Mouse (Mus musculus) myocyte (in vitro differentiated cells): ENCODE data around the gene 1110017D15Rik. TPM values are rescaled to one million over a fixed set of nuclear protein-coding genes. Genes with fewer than 3 reads are reported as not detected.

ENCODE experiments used
- H3K27me3 ChIP-seq: one replicate; pipeline ENCODE4 v1.6.1; 2011; ENCODE audit not compliant: control insufficient read depth, insufficient read depth, insufficient read length
- H3K36me3 ChIP-seq: one replicate; pipeline ENCODE4 v1.6.1; 2011; ENCODE audit not compliant: control insufficient read depth, insufficient read depth
- H3K4me2 ChIP-seq: one replicate; pipeline ENCODE4 v1.6.1; 2011; ENCODE audit warnings: low read depth, control low read depth
- H3K4me3 ChIP-seq: one replicate; pipeline ENCODE4 v1.5.1; 2011; ENCODE audit warnings: mild to moderate bottlenecking, control low read depth, moderate library complexity
- H3K79me2 ChIP-seq: one replicate; pipeline ENCODE4 v1.6.1; 2011; ENCODE audit not compliant: control insufficient read depth, insufficient read depth
- H3ac ChIP-seq: one replicate; pipeline ENCODE4 v1.6.1; 2011; ENCODE audit not compliant: control insufficient read depth, insufficient read length
- CEBPB ChIP-seq: IDR thresholded peaks from 2 replicates; pipeline ENCODE4 v1.6.1; 2011; ENCODE audit warnings: mild to moderate bottlenecking, moderate library complexity; ENCODE audit not compliant: poor library complexity, insufficient read depth, severe bottlenecking
- E2F4 ChIP-seq: IDR thresholded peaks from one replicate; pipeline ENCODE4 v1.6.1; 2011; ENCODE audit warnings: mild to moderate bottlenecking, control low read depth, moderate library complexity; ENCODE audit not compliant: insufficient read depth
- MAX ChIP-seq: IDR thresholded peaks from one replicate; pipeline ENCODE4 v1.6.1; 2011; ENCODE audit warnings: low read depth, mild to moderate bottlenecking, control low read depth
- MYOD1 ChIP-seq, 3 experiments: IDR thresholded peaks; one replicate each; pipeline ENCODE4 v1.6.1; 2011; ENCODE audit warnings: control low read depth in 2 of 3, low read depth in 2 of 3, mild to moderate bottlenecking in 2 of 3, moderate library complexity in 1 of 3; ENCODE audit not compliant: insufficient read length in 2 of 3, control insufficient read depth in 1 of 3
- MYOG ChIP-seq, 3 experiments: IDR thresholded peaks; one replicate each; pipeline ENCODE4 v1.6.1; 2011; ENCODE audit warnings: control low read depth in 2 of 3, low read depth in 2 of 3, mild to moderate bottlenecking in 2 of 3; ENCODE audit not compliant: insufficient read length in 2 of 3, control insufficient read depth in 1 of 3, insufficient read depth in 1 of 3
- POLR2A ChIP-seq: IDR thresholded peaks from one replicate; pipeline ENCODE4 v1.6.1; 2011; ENCODE audit warnings: low read depth, mild to moderate bottlenecking, control low read depth, moderate library complexity; ENCODE audit not compliant: insufficient read length
- POLR2AphosphoS2 ChIP-seq: IDR thresholded peaks from one replicate; pipeline ENCODE4 v1.6.1; 2011; ENCODE audit warnings: low read depth, control low read depth; ENCODE audit not compliant: insufficient read length
- REST ChIP-seq: IDR thresholded peaks from one replicate; pipeline ENCODE4 v1.6.1; 2011; ENCODE audit warnings: mild to moderate bottlenecking, control low read depth, moderate library complexity; ENCODE audit not compliant: insufficient read depth, insufficient read length
- SRF ChIP-seq: IDR thresholded peaks from one replicate; pipeline ENCODE4 v1.6.1; 2011; ENCODE audit warnings: low read depth; ENCODE audit not compliant: control insufficient read depth, insufficient read length
- TCF12 ChIP-seq: IDR thresholded peaks from one replicate; pipeline ENCODE4 v1.6.1; 2011; ENCODE audit warnings: mild to moderate bottlenecking, control low read depth; ENCODE audit not compliant: poor library complexity, insufficient read depth, severe bottlenecking
- TCF3 ChIP-seq: IDR thresholded peaks from one replicate; pipeline ENCODE4 v1.6.1; 2011; ENCODE audit warnings: low read depth, control low read depth; ENCODE audit not compliant: insufficient read length
- USF1 ChIP-seq: IDR thresholded peaks from one replicate; pipeline ENCODE4 v1.6.1; 2011; ENCODE audit warnings: low read depth, mild to moderate bottlenecking, control low read depth, moderate library complexity
- polyA plus RNA-seq: library from polyadenylated mRNA; unstranded; fragments of >200 nt; fragmentation: generic; extraction: Trizol; gene quantifications from one replicate; pipeline ENCODE4 v1.2.1, GENCODE M21; 2012; ENCODE audit warnings: missing spikeins

1110017D15Rik gene
- polyA plus RNA-seq, 1 experiment, result 0.06 TPM

GRCm38 (mm10) chr4:41522136-41522535, 5.0 kb upstream of the 1110017D15Rik start:
- H3ac ChIP-seq, result no peak overlapping the region
- no peaks in the 10 kb centered on the region for H3K79me2 ChIP-seq
- H3K4me3 ChIP-seq, result no peak overlapping the region
- no peak overlapping the region for H3K4me2 ChIP-seq
- TF ChIP-seq TCF12 (no peak), USF1 (no peak), MAX (no peak), POLR2A (no peak), MYOD1 (IDR thresholded peaks at IDR 0.05; ENCODE audit: control insufficient read depth in 1 of 3, insufficient read length in 2 of 3, low read depth in 2 of 3) (no peak), SRF (no peak), POLR2AphosphoS2 (no peak), TCF3 (no peak), REST (no peak)
- H3K36me3 ChIP-seq, result no peaks in the 10 kb centered on the region
- peaks cover 19% of the 10 kb centered on the region for H3K27me3 ChIP-seq

DNA sequence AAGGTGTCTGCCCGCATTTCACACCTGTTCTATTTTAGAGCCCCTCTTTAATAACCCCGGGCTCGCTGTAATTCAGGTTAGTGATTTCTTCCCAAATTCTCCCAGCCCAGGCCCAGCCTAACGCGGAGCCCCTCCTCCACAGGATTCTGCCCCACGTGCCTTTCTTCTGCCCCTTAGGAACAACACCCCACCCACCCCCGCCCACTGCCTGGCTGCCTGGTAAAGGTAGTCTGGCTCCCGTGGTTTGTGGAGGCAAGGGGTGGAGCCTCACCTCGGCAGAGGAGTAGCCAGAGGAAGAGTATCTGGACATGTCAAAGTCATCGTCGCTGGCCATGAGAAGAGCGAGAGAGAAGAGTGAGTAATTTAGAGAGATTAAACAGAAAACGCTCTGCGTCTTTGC, 3.5 kb upstream of the 1110017D15Rik start:
- Histone ChIP-seq H3K4me2 (no peak overlapping the region), H3K4me3 (no peak overlapping the region), H3K27me3 (peaks cover 15% of the 10 kb centered on the region), H3K36me3 (no peaks in the 10 kb centered on the region), H3ac (no peak overlapping the region), H3K79me2 (no peaks in the 10 kb centered on the region)
- TF ChIP-seq SRF (no peak), TCF3 (no peak), REST (no peak), POLR2AphosphoS2 (no peak), MAX (no peak), USF1 (no peak), E2F4 (no peak), MYOD1 (IDR thresholded peaks at IDR 0.05; ENCODE audit: control insufficient read depth in 1 of 3, insufficient read length in 2 of 3, low read depth in 2 of 3) (no peak), MYOG (IDR thresholded peaks at IDR 0.05; ENCODE audit: control insufficient read depth in 1 of 3, insufficient read depth in 1 of 3, insufficient read length in 2 of 3, low read depth in 2 of 3) (no peak), POLR2A (no peak), TCF12 (no peak), CEBPB (no peak)

DNA sequence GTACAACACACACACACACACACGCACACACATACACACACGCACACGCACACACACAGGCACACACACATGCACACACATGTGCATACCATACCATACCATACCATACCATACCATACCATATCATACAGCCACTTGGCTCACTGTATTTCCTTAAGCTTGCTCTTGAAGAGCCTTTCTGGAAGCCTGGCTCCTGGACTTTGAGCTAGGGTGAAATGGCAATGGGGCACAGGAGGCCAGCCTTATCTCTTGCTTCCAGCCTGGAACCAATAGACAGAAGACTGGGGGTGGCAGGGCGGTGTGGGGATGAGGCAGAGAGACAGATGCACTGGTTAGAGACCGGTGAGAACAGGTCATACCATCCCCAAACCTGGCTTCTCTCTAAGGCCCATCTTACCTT, 2.1 kb upstream of the 1110017D15Rik start:
- TF ChIP-seq TCF12, result no peak
- no peak for TF ChIP-seq MAX
- TF ChIP-seq E2F4, result no peak
- TF ChIP-seq POLR2AphosphoS2, result no peak
- no peak for TF ChIP-seq MYOG (IDR thresholded peaks at IDR 0.05; ENCODE audit: control insufficient read depth in 1 of 3, insufficient read depth in 1 of 3, insufficient read length in 2 of 3, low read depth in 2 of 3)
- TF ChIP-seq POLR2A, result no peak
- no peak for TF ChIP-seq CEBPB
- no peak for TF ChIP-seq SRF
- TF ChIP-seq MYOD1 (IDR thresholded peaks at IDR 0.05; ENCODE audit: control insufficient read depth in 1 of 3, insufficient read length in 2 of 3, low read depth in 2 of 3), result no peak
- TF ChIP-seq USF1, result no peak
- no peak for TF ChIP-seq REST
- no peak for TF ChIP-seq TCF3
- Histone ChIP-seq H3ac (no peak overlapping the region), H3K4me2 (no peak overlapping the region), H3K36me3 (no peaks in the 10 kb centered on the region), H3K79me2 (no peaks in the 10 kb centered on the region), H3K4me3 (no peak overlapping the region), H3K27me3 (peaks cover 10% of the 10 kb centered on the region)

- H3K4me2 ChIP-seq, result no peak overlapping the region
- H3K27me3 ChIP-seq, result peaks cover 10% of the 10 kb centered on the region
- H3K79me2 ChIP-seq, result no peaks in the 10 kb centered on the region
- TF ChIP-seq CEBPB (no peak), MYOD1 (IDR thresholded peaks at IDR 0.05; ENCODE audit: control insufficient read depth in 1 of 3, insufficient read length in 2 of 3, low read depth in 2 of 3) (no peak), MYOG (IDR thresholded peaks at IDR 0.05; ENCODE audit: control insufficient read depth in 1 of 3, insufficient read depth in 1 of 3, insufficient read length in 2 of 3, low read depth in 2 of 3) (no peak), REST (no peak), SRF (no peak)
- H3K36me3 ChIP-seq, result no peaks in the 10 kb centered on the region
- no peak overlapping the region for H3K4me3 ChIP-seq
- no peak overlapping the region for H3ac ChIP-seq
These were observed 1.2 kb upstream of the 1110017D15Rik start for GRCm38 (mm10) chr4:41518349-41518748.

GRCm38 (mm10) chr4:41513714-41514113, 3.4 kb downstream of the 1110017D15Rik start:
- Histone ChIP-seq H3K79me2 (no peaks in the 10 kb centered on the region), H3ac (no peak overlapping the region), H3K4me3 (no peak overlapping the region), H3K27me3 (peaks cover 28% of the 10 kb centered on the region), H3K4me2 (no peak overlapping the region), H3K36me3 (no peaks in the 10 kb centered on the region)
- TF ChIP-seq CEBPB (no peak), SRF (no peak), MYOD1 (IDR thresholded peaks at IDR 0.05; ENCODE audit: control insufficient read depth in 1 of 3, insufficient read length in 2 of 3, low read depth in 2 of 3) (no peak), USF1 (no peak), E2F4 (no peak), REST (no peak), TCF12 (no peak), MAX (no peak)
